Mouse (Mus musculus): ENCODE data around the gene Sphk1.

The Sphk1 gene

DNA sequence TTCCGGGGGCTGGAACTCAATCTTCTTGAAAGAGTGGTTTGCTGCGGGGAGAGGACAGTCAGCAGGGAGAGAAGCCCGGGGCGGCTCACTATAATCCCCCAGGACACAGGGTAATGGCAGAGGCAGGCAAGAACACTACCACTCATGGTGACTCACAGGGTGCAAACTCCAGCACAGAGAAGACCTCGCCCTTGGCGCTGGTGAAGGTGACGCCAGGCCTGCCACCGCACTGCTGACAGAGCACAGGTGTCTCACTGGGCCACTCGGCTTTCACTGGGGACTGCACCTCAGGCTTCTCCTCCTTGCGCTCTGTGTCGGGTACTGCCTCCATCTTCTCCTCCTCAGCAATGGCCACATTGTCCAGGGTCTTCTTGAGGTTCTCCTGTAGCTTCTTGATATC lies 10.5 kb downstream of the Sphk1 start:
- DNase-seq = no peak

DNA sequence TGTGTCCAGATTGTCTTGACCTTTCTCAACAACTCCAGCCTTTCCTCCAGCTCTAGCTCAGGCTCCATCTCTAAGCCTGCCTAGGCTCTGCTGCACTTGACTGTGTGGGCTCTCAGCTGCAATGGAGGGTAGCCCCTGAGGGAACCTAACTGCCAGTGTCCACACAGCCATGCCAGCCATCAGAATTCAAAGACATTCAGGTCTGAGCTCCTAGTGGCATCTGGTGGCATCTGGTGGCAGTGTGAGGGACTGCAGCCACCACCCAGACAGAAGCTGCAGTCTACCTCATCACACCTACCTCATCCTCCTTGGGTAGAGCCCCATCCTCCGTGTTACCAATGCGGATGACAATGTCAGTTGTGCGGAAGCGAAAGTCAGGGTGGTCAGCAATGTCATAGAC lies 12.4 kb downstream of the Sphk1 start:
- DNase-seq = no peak

DNA sequence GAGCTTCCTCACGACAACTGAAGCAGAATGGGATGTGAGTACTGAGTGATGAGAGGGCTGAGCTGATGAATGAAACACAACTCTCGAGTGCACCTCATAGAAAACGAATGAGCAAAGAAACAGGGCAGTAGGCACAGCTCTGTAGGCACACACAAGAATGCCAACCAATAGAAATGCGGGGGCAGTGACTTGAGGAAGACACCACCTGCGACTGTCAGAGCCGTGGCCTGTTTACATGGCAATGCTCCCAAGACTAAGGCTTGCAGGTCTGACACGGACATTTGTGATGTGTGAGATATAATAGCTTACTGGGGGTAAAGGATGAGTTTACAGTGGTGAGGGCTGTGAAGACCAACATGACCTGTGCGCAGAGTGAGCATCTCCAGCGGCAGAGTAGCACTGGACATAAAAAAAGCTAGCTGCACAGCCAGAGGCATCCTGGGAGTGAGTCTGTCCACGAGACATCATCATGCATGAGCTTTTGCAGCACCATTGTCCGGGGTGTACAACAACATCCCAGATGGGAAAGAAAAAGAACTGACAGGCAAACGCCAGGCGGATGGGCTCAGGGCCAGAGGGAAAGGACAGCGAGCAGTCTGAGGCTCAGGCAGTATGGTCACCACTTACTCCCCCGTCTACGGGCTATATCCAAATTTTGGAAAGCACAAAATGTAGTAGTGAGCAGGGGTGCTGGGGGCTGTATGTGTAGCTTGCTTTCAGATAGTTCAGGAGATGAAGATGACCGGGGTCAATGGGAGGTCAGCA lies 16.8 kb downstream of the Sphk1 start:
- no peak for DNase-seq

DNA sequence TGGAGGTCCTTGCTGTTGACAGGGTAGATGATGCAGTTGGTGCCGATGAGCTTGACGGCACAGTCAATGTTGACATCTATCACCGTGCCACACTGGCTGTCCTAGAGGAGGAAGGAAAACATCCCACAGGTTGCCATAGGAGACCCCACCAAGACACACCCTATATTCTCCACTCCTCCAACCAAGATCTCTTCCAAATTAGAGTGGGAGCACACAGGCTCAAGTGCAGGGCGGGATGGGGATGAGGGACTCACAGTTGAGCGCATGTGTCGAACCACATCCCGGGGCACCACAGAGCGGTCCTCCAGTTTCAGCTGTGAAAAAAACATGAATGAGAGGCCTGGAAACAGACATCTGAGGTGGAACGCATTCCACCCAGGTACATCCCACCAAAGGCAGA lies 18.1 kb downstream of the Sphk1 start:
- no peak for DNase-seq

DNA sequence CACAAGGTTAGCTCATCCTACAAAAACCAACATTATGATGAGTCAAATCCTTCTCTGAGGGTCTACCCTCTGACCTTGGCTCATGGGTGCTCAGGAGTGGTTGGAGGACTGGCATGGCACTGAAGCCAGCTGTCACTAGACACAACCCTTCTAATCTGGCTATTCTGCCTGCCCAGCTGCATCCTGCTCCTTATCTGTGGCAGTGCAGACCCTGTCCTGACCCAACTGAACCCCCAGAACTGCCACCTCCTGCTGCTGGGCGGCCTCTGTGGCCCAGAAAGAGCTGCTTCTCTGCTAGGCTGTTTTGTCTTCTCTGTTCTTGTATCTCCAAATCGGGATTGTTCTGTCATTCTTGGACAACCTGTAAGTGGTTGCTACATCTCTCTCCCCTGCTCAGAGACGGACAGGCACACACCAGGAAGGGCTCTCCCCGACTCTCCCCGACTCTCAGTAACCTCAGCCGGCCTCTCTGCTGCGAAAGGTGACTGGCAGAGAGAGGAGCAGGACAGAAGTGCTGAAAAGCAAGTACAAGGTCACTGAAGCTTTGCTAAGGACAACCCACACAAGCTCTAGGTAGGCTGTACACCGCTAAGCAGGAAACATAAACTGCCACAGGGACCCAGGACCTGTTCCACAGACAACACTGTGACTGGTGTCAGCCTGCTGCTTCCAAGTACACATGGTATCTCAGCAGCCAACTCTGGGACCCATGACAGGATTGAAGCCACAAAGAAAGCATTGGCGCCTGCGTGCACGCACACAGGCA lies 18.7 kb downstream of the Sphk1 start:
- DNase-seq = no peak

DNA sequence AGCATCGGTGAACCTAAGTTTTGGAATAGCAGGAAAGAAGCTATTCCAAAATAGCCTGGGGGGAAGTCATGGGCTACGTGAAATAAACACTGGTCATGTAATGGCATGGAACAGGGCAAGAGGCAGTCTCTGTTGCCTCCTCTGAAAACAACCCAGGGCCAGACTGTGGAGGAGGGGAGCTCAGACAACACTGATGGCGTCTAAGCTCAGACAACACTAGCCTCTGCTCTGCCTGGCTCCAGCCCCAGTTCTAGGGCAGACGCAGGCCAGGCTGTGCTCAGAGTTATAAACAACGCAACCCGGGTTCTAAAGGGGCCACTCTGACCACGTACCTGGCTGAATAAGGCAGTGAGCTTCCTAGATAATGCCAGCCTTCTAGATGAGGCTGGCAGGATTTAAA lies 20.0 kb downstream of the Sphk1 start:
- DNase-seq = no peak

DNA sequence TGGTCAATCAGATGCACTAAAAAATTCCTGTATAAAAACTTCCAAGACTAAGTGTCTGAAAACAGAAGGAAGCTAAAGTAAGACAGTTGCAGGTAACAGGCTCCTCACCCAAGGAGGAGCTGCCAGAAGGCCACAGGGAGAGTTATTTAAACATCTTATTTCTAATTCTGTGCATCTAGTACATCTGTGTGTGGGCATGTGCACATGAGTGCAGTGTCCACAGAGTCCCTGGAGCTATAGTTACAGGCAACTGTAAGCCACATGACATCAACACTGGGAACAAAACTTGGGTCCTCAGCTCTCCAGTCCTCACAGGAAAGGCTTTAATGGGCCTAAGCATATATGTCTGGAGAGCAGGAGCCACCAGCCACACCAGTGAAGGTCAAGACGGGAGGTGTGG lies 21.5 kb downstream of the Sphk1 start:
- DNase-seq = no peak

DNA sequence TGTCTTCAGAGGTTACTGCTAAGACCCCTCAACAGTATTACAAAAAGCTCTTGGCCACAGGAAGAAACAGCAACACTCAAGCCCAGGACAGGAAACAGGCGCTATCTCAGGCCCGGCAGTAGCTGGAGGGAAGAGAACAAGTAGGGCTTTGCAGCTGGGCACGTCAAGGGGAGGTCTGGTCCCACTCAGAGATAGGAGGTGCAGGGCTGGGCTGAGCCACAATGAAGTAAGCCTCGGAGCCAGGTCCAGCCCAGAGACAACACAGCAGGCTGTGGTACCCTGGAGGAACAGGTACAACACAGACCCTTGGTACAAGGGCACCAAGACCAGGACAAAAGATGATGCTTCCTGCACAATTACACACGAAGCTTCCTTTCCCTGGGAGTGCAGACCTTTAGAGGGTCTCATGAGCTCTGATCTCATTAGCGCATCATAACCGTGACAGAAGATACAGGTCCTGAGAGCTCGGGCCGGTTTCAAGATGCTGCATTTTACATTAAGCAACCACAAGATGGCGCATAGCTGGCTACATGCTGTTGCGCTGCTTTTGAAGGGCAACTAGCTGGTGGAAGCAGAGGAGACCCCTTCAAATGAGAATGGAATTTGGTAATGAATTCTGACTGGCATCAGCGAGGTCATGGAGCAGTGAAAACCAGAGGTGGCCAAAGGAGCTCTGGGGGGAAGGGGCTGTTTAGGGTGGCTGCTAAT lies 23.6 kb downstream of the Sphk1 start:
- DNase-seq = no peak

DNA sequence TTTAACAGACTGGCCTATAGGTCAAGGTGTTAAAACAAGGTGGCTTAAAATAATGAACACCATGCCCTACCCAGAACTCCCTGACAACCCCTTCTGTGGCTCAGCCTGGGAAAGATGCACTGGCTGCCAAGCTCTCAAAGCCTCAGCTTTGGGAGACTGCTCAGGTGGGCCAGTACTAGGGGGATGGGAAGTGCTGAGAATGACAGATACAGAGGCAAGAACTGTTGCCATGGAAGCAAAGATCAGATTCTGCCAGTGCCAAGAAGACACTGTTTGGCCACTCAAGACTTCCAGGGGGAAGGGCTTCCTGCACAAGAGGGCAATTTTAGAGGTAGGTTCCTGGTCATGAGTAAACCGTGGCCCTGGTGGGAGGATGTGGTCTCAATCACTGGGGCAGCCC lies 24.8 kb downstream of the Sphk1 start:
- DNase-seq = no peak

DNA sequence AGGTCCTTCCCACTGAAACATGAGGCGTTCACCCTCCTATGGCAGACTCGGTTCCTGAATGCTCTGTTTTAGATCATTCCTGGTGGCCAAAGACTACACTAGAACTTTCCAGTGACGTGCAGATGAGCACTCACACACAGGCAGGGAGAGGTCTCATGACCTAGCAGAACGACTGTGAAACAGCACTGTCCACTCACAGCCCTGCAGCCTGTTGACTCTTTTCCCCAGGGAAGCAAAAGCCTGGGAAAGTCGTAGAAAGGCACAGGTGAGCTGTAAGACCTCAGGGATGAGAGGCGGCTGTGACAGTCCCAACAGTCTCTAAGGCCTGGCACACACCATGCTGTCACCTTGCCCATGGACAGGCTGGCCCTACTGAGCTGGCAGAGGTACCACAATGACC lies 25.6 kb downstream of the Sphk1 start:
- no peak for DNase-seq

DNA sequence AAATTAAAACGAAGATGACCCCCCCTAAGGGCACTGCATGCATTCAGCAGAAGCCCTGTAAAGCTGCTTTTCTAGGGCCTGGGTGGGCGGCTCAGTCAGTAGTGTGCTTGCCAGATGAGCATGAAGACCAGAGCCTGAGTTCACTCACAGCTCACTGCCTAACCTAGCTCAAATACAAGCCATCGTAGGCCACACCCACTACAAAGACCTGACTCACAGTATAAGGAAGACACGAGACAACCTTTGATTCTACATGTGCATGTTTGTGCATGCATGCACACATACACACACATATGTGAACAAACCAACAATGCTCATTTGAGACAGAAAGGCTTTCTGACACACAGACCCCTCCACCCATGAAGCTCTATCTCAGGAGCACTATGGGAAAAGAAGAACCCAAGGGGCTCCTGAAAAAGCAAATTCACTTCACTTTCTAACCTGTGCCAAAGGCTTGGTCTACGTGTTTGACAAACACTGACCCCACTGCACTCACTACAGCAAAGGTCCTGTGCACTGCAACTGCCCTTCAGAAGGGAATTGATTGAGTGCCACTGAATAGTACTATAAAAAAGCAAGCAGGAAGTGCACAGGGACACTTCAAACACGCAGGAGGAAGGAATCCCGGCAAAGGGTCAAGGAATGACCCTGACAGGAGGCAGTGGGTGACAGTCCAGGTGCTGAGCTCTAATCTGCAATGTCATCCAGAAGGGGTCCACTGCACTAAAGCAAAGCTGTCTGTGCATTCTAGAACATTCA lies 34.7 kb downstream of the Sphk1 start:
- DNase-seq = no peak

DNA sequence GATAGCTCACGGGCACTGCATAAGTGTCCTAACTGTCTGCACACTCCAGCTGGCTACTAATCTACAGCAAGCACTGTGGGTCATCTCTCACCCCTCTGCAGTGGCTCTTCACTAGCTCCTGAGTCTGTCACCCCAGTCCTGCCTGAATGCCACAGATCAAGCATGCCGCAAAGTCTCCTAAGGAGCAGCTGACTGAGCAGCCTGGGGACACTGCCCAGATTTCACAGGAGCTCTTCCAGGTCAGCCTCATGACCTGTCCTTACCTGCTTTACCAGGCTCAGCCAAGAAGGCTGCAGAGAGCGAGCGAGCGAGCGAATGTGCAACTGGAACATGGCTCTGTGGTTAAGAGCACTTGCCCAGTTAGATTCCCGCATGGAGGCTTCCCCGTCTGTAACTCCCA lies 36.8 kb downstream of the Sphk1 start:
- no peak for DNase-seq

DNA sequence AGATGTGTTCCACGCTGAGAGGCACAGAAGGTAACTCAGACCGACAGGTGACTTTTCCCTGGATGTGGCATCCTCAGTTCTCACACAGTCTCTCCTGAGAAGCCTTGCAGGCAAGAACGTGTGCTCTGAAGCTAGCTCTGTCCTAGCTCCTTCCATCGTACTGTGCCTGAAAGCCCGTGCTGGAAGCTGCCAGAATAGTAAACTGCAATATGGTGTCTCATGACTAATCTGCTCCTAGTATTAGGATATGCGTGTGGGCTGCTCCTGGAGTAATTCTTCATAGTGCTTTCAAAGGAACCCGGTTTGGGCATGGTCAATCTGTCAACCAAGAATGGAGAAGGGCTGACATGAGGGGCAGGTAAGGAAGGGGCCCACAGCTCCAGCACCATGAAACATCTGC lies 40.1 kb downstream of the Sphk1 start:
- no peak for DNase-seq

DNA sequence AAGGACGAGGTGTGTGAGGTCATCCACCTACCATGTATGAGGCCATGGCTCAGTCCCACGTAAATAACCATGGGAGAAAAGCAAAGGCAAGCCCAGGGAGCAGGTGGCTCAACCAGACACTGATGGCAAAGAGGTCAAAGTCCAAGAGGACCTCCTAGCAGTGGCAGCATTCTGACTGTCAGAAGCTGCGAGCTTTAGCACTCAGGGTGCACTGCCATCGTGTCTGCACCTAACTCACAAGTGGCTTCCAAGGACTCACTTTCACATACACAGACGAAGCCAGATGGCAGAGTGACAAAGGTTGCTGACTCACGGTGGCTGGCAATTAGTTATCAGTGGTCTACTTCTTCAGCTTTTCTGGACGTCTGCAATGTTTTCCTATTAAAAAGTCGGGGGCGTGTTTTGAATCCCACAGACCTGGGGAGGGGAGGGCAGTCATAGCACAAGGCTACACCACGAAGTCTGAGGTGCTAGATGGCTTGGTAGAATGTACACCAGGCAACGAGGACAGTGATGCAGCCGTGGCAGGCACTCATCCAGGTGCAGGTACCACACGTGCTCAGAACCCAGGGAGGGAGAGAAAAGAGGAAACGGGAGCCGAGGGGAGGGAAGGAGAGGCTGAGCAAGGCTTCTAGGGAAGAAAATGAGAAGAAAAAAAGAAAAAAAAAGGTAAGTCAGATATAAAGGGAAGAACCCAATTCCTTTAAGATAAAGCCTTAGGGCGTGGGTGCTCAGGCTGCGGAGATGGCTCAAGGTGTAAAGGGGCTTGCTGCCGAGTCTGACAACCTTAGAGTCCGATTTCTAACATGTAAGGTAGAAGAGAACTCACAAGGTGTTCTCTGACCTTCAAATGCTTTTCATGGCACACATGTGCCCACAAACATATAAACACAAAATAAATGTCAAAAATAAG lies 41.3 kb downstream of the Sphk1 start:
- no peak for DNase-seq

DNA sequence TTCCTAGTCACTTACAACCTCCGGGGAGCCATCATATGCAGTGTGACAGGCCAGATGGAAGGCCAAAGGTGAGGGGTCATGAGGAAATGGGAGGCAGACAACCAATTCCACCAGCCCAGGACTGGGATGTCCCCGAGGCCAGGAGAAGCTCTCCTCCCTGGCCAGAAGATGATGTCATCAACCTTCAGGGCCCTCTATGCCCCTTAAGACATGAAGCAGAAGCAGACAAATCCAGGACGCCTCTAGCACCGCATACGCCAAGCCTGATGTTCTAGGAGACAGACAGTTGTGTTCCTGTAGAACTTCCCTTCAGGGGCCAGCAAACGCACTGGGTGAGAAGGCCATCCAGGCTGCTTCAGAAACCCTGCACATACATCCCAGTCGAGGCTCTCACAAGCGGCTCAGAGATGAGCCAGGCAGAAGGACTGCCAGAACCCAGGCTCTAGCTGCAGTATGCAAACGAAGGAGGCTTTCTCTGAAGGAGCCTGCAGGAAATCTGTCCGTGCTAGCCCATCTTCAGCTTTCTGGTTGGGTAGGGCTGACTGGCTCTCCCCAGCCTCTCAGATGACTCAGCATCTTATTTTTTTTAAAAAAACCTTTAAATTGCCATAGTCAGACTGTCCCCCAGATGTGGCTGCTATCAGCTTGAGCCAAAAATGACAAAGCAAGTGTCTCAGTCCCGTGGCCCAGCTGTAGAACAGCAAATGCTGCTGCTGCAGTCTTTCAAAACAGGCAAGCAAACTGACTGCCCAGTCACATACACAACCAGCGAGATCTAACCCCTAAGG lies 42.2 kb downstream of the Sphk1 start:
- DNase-seq = no peak

DNA sequence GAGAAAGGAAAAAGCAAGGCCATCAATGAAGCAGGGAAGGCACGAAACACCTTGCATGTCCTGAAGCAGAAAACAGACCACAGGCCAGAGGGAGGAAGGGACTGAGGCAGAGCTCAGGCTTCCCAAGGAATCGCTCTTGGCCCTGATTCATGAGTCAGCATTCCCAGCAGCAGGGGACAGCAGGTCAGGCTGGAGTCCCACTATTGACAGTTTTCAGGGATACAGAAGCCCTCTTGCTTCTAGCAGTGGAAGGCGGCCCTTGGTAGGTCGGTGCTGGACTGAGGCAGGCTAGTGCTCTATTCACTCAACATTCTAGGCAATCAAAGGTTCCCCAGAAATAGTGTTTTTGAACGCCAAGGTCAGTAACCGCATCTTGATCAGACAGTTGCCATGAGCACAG lies 43.8 kb downstream of the Sphk1 start:
- no peak for DNase-seq

DNA sequence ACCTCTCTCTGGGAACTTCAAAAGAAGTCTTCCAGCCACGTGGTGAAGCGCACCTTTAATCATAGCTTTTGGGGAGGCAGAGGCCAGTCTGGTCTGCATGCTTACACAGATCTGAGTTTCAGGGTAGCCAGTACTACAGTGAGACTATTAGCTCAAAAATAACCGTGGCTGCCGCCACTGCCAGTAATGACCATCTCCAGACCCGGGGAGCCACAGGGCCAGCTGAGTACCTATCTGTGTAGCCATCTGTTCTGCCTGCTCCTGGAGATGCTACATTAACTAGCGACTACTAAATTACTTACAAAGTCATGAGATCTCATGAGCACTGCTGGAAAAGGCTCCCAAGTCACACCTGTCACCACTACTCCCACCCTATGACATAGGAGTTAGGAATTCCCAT lies 44.3 kb downstream of the Sphk1 start:
- no peak for DNase-seq

DNA sequence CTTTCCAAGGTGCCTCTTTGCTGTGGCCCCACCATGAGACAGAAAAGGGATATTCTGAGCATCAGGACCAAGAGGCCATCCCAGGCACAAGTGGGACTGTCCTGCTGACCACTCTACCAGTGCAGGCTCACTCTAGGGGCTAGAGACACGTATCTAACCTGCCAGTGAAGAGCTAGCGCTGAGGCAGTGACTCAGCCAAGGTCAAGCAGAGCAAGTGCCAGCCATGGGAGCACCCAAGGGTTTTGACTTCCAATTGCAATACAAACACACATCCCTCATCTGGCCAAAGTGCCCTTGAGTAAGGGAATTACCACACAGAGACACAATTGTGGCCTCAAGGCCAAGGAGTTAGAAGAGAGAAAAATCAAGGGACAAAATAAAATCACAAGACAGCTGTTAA lies 44.7 kb downstream of the Sphk1 start:
- no peak for DNase-seq

DNA sequence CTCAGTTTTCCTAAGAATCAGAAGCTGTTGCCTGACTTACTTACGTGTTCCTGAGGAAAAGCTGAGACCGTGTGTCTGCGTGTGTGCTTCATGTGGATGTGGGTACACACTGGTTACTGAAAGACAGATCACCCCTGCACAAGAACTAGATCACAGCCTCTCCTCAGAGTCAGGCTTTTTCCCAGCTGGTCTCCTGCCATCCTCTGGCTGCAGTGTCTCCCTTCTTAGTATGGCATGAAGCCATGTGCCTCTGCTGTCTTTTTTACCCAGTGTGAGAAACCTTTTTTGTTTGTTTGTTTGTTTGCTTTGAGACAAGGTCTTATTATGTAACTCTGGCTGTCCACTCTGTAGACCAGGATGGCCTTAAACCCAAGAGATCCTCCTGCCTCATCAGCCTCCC lies 48.6 kb downstream of the Sphk1 start:
- DNase-seq = no peak

DNA sequence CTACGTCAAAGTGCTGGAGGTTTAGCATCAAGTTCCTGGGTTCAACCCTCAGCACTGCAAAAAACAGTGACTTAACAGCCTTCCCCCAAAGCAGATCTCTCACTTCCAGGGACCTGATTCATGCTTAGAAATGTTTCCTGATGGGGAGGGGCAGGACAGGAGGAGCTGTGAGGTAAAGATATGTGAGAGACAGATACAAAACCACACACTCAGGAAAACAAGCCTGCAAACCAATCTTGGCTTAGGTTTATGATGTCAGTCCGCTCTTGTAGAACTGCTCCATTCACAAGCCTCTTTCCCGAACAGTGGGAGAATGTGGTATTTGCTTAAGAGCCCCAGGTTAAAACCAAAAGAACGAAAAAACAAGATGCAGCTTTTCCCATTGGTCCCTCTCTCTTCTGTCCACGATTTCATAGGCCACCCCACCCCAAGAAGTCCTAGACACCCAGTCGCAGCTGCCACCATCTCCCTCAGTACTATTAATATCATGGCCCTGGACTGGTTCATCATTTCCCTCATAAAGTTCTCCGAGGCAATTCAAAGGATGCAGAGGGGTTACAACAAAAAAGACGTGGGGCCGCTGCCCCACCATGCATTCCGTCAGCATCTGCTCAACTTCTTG lies 49.4 kb downstream of the Sphk1 start:
- no peak for DNase-seq
